Mouse (Mus musculus): Measurements from ENCODE around the gene Fkbpl.

DNA sequence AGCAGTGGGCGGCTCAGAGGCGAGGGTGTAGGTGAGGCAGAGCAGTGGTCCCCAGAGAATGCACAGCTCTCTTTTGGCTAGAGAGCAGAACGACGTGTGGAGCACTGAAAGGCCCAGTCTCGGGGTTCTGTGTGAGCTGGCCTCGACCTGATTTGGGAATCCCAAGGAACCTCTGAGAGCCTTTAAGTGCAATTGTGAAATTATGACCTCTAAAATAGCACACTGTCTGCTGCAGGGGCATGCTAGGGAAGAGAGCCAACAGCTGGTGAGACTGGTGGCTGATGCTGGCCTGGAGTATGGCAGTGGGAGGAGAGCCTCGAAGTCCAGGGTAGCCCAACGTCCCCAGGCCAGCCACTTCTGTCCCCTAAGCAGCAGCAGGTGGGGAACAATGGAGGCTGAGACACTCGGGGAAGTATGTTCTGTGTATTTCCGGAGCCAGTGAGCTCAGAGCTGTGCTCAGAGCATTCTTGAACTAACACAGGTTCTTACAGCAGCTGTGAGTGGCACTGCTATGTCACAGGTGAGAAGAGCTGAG, 39.2 kb downstream of the Fkbpl start:
- TF ChIP-seq CTCF (IDR thresholded peaks at IDR 0.05; ENCODE audit: control insufficient read depth, insufficient read depth, insufficient read length) (no peak), MAX (IDR thresholded peaks at IDR 0.05) (no peak)

Data from C2C12 (cell line).